Mouse (Mus musculus) T-helper 1 cell (primary cell): ENCODE measurements around the gene Stra6.

Source experiments
- in situ Hi-C: fragments of 300-600 bp; cut with MboI, MseI; formaldehyde crosslinking; loops from one replicate; pipeline ENCODE4 v1.15.1; 2025; ENCODE audit warnings: high pct_unique_total_duplicates

Gene Stra6

DNA sequence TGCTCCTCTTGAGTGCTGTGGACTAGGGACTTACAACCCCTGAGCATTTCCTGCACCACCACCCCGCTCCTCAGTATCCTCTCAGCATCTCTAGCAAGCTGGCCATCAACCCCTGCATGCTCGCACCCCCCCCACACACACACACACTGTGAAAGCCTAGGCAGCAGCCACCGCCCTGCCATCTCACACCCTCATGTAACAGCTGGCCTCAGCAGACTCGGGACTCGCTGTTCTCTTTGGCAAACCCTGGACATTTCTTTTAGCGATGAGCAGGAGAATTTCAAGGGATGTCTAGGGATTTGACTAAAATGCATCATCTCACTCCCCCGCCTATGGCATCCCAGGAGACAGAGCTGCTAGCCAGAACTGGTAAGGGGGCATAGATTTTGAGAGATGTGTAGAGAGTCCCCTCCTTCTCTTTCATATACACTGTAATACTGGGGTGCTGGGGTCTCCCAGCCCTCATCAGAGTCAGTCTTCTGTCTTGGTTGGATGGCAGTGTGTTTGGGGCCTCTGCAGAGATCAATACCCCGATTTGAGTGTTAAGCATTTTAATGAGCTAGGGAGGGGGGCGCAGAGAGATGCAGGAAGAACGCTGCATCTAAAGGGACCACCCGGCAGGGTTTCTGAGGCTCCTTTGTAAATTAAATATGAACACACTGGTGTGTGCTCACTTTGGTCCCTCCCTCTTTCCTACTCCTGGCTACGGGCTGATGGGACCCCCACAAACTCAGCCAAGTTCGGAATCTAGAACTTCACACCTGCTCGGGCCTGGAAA lies 139.3 kb downstream of the Stra6 start:
- in situ Hi-C loops: loop anchor here (5.0 kb wide), 1 partner anchor 166 kb away; no protein-coding TSS in a partner anchor
